In genomic region chr6:83693835-83694234, GRCm38 (mm10) we compare ENCODE assay signal across 1 mouse cellular context.
TF ChIP-seq lines count a peak whose summit lies in the region.

No protein-coding gene starts in this region.

TF ChIP-seq in C2C12, 6 proteins besides CTCF, POLR2A, EP300 and RAD21 (continued from another document):
- TF ChIP-seq FOSL1 (IDR thresholded peaks at IDR 0.05; ENCODE audit: insufficient read depth, low read length, poor library complexity, severe bottlenecking) (no peak), CEBPB (IDR thresholded peaks at IDR 0.05; ENCODE audit: low read depth) (no peak), MAX (IDR thresholded peaks at IDR 0.05) (no peak), USF1 (IDR thresholded peaks at IDR 0.05; ENCODE audit: low read depth) (no peak), MYOG (IDR thresholded peaks at IDR 0.05; ENCODE audit: control insufficient read depth, extremely low read depth, insufficient read length) (no peak)
